Mouse (Mus musculus) neural tube, embryonic 14.5 days (tissue): ENCODE data around the gene Abcd4. TPM values are rescaled to one million over a fixed set of nuclear protein-coding genes. Genes with fewer than 3 reads are reported as not detected.
A peak's percentile ranks its signal among the peaks of the same experiment; 100 is the strongest.

Experiments
- ATAC-seq: fragments of 200-750 bp; cut with Nextera tagmentation; 2 replicates; pipeline ENCODE4 v1.8.0; 2017; ENCODE audit warnings: low read depth, mild to moderate bottlenecking, moderate TSS enrichment, moderate library complexity
- H3K27ac ChIP-seq: fragments of 300-500 bp; sonication (generic); 2 replicates; pipeline ENCODE4 v1.5.1; 2014; ENCODE audit warnings: low read depth, mild to moderate bottlenecking, control low read depth, low read length, moderate library complexity, mixed read lengths
- H3K27me3 ChIP-seq: fragments of 300-500 bp; sonication (generic); 2 replicates; pipeline ENCODE4 v1.6.1; 2014; ENCODE audit warnings: low read length; ENCODE audit not compliant: control insufficient read depth, insufficient read depth
- H3K36me3 ChIP-seq: fragments of 300-500 bp; sonication (generic); 2 replicates; pipeline ENCODE4 v1.6.1; 2014; ENCODE audit warnings: low read length, mixed read lengths; ENCODE audit not compliant: control insufficient read depth, insufficient read depth
- H3K4me1 ChIP-seq: fragments of 300-500 bp; sonication (generic); 2 replicates; pipeline ENCODE4 v1.6.1; 2014; ENCODE audit warnings: low read length; ENCODE audit not compliant: control insufficient read depth, insufficient read depth
- H3K4me2 ChIP-seq: fragments of 300-500 bp; sonication (generic); 2 replicates; pipeline ENCODE4 v1.6.1; 2014; ENCODE audit warnings: mild to moderate bottlenecking, low read depth, low read length, control low read depth
- H3K4me3 ChIP-seq: fragments of 300-500 bp; sonication (generic); 2 replicates; pipeline ENCODE4 v1.5.1; 2014; ENCODE audit warnings: low read depth, low read length, control low read depth, mixed read lengths
- H3K9ac ChIP-seq: fragments of 300-500 bp; sonication (generic); replicated peaks from 2 replicates; pipeline ENCODE4 v1.6.1; 2014; ENCODE audit warnings: low read depth, mild to moderate bottlenecking, control low read depth, low read length, mixed read lengths
- H3K9me3 ChIP-seq: fragments of 300-500 bp; sonication (generic); 2 replicates; pipeline ENCODE4 v1.6.1; 2016; ENCODE audit warnings: low read length; ENCODE audit not compliant: control insufficient read depth
- WGBS: fragments of 180-500 bp; shearing (Covaris S2); extraction: QIAGEN DNeasy Blood & Tissue Kit; methylation state at CpG from one replicate; pipeline ENCODE4 v1.1.7; 2014; 5-methylcytosine and 5-hydroxymethylcytosine counted together
- polyA plus RNA-seq: library from polyadenylated mRNA; unstranded; fragments of >200 nt; fragmentation: Nextera tagmentation; extraction: Ambion mirVana; gene quantifications from 2 replicates; pipeline ENCODE4 v1.2.1, GENCODE M21; 2014

Abcd4 gene
- 11.2 and 13.1 TPM in 2 replicates for polyA plus RNA-seq

DNA sequence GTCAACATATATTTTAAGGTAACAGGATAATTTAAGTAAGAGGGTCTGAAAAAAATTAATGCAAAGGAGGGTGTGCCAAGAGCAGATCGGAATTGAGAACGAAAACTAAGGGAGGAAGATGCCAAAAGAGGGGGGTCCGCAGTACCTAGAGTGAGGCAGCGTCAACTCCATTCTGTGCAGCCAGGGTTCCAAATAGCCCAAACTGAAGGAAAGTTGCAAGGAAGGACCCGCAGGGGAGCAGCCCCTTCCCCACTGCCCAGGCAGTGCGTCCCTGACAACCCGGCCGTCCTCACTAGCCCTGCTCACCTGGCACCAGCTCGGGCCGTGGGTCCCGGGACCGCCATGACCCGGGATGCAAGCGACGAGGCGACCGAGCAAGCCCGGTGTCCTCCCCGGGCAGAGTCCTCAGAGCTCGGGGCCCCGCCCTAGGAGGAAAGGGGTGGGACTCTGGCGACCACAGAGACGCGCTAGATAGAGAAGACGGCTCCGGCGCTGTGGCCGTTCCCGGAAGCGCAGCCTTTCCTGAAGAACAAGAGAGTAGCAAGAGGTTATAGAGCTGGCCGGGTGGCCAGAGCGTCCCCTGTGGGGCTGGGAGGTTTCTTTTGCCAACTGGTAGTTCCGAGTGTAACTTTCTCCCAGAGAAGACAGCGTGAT, at the start of gene Abcd4:
TSS of gene Abcd4 (minus strand) at position 437 of the 654 bp plus-strand sequence.
- Histone ChIP-seq H3K4me3 (peak within 1 kb of the TSS; percentile 76), H3K36me3 (no peaks in the 10 kb centered on the region), H3K27me3 (no peaks in the 10 kb centered on the region), H3K9ac (peak within 1 kb of the TSS; percentile 74), H3K4me2 (peak within 1 kb of the TSS; percentile 63), H3K9me3 (no peaks in the 10 kb centered on the region), H3K4me1 (no peaks in the 10 kb centered on the region), H3K27ac (no peak within 1 kb of the TSS)
- ATAC-seq = peak; percentile 97
- WGBS = under 1% methylated on average over 34 of the region's 34 CpGs

DNA sequence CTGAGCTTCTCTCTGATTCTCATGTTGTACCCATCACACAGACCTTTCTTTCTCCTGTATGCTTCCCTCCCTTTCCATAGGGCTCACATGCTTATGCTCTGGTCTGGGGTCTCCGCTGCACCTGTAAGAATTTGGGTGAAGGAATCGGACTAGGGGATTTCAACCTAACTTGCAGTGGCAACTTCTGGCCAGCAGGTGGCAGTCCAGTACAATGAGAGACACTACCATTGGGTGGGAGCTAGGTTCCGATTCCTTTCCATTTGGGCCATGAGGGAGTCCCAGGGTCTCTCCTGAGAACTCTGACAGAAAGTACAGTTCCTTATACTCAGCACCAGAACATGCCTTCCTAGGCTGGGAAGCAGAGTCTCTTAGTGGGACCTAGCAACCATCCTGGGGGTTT, 36.7 kb upstream of the Abcd4 start:
- H3K27ac ChIP-seq = no peak overlapping the region
- no peaks in the 10 kb centered on the region for H3K4me1 ChIP-seq
- 20% methylated on average over 3 of the region's 3 CpGs for WGBS
- no peaks in the 10 kb centered on the region for H3K36me3 ChIP-seq
- no peak overlapping the region for H3K4me2 ChIP-seq
- ATAC-seq = no peak
- no peak overlapping the region for H3K4me3 ChIP-seq
- H3K27me3 ChIP-seq = no peaks in the 10 kb centered on the region
- no peak overlapping the region for H3K9ac ChIP-seq
- H3K9me3 ChIP-seq = no peaks in the 10 kb centered on the region

DNA sequence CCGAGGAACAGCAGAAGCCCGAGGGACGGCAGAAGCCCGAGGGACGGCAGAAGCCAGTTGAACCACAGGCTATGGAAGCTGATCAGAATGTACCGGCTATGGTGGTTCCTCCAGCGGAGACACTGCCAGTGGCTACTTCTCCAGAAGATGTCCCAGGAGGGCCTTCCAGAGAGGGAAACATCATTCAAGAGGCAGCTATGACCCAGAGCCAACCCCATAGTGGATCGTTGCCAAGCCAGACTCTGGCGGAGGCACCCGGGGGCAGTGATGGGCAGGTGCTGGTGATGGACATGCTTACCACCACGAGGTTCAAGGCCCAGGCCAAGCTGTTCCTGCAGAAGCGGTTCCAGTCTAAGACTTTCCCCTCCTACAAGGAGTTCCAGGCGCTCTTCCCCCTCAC, 33.0 kb upstream of the Abcd4 start:
- WGBS = 78% methylated on average over 13 of the region's 13 CpGs
- no peaks in the 10 kb centered on the region for H3K9me3 ChIP-seq
- no peak overlapping the region for H3K4me2 ChIP-seq
- no peak overlapping the region for H3K27ac ChIP-seq
- no peak overlapping the region for H3K9ac ChIP-seq
- no peaks in the 10 kb centered on the region for H3K36me3 ChIP-seq
- ATAC-seq = no peak
- no peak overlapping the region for H3K4me3 ChIP-seq
- no peaks in the 10 kb centered on the region for H3K4me1 ChIP-seq
- no peaks in the 10 kb centered on the region for H3K27me3 ChIP-seq

DNA sequence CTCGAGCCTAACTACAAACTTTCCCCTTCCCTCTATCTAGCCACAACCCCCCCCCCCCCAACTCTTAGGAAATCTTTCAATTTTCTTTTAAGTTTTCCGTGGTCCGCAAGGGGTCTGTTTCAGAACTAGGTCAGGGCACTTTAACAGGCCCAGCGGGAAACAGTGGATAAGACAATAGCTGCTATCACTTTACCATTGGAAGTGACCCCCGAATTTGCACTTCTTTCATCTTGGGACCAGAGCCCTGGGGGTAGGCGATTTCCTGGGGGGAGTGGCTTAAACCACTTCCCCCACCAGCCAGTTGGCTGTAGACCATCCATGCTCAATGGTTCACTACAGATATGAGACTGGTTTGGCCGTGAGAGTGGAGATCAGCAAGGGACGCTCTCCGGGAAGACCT, 23.4 kb upstream of the Abcd4 start, which contains the start of gene Vrtn:
TSS of gene Vrtn (plus strand) at position 366 of the 400 bp plus-strand sequence.
- Histone ChIP-seq H3K27me3 (peaks cover 27% of the 10 kb centered on the region), H3K4me2 (no peak within 1 kb of the TSS), H3K9ac (no peak within 1 kb of the TSS)

DNA sequence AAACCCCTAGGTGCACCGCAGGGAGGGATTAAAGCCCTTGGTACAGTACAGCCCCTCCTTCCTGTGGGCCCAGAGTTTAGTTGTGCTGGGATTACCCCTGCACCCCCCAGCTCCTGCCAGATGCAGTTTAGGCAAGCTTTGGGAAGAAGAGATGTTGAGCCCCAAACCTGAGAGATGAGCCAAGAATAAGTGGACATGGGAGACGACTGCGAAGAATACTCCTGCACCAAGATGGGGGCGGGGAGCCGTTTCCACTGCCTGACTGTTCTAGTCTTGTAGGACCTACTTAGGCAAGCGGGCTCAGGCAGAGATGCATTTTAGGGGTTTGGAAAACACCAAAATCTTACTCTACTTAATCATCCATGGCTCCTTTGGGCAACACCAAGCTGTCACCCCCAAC, 23.0 kb upstream of the Abcd4 start:
- Histone ChIP-seq H3K9me3 (no peaks in the 10 kb centered on the region), H3K27ac (no peak overlapping the region), H3K4me3 (no peak overlapping the region), H3K4me2 (no peak overlapping the region), H3K27me3 (peaks cover 27% of the 10 kb centered on the region), H3K36me3 (no peaks in the 10 kb centered on the region), H3K9ac (no peak overlapping the region), H3K4me1 (no peaks in the 10 kb centered on the region)
- ATAC-seq = no peak
- WGBS = 8% methylated on average over 6 of the region's 6 CpGs

More for the DNA sequence above, 23.4 kb upstream of the Abcd4 start, which contains the start of gene Vrtn:
- H3K4me3 ChIP-seq = no peak within 1 kb of the TSS
- 6% methylated on average over 9 of the region's 9 CpGs for WGBS
- H3K4me1 ChIP-seq = no peaks in the 10 kb centered on the region
- H3K36me3 ChIP-seq = no peaks in the 10 kb centered on the region
- H3K27ac ChIP-seq = no peak within 1 kb of the TSS
- H3K9me3 ChIP-seq = no peaks in the 10 kb centered on the region
- ATAC-seq = no peak

DNA sequence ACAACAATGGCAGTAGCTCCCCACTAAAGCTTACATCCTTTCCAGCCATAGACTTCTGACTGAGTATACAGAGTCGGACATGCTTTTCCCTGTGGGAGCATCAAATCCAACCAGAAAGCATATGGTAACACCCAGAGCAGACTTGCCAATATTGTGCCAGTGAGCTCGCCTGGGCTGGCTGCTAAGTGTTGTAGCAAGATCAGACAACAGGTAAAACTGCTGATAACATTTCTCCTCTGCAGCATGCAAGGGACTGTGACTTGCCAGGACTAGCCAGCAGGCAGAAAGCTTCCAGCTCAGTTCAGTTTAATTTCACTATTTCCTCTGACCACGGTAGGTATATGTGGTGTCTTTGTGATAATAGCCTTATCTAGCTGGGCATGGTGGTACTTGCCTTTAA, 14.7 kb upstream of the Abcd4 start:
- WGBS = 62% methylated on average over 3 of the region's 3 CpGs
- Histone ChIP-seq H3K9me3 (no peaks in the 10 kb centered on the region), H3K4me1 (no peaks in the 10 kb centered on the region), H3K36me3 (no peaks in the 10 kb centered on the region), H3K4me3 (no peak overlapping the region), H3K27me3 (no peaks in the 10 kb centered on the region), H3K9ac (no peak overlapping the region), H3K27ac (no peak overlapping the region), H3K4me2 (no peak overlapping the region)
- no peak for ATAC-seq

DNA sequence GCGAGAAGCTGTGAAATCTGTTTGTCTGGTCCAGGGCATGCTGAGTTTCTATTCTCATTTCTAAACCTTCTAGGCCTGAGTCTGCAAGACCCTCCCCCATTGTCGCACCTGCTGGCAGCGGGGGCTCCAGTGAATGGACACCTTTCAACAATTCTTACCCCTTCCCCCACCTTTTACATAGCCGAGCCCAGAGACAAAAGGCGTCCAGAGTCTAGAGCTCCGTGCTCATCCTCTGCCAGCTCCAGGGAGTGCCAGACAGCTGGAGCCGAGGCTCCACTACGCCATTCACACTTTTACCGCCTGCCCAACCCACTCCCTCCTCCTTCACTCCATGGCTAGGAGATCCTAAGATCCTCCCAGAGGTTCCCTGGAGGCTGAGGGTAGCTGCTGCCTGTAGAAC, 7.9 kb upstream of the Abcd4 start:
- no peak overlapping the region for H3K9ac ChIP-seq
- H3K36me3 ChIP-seq = no peaks in the 10 kb centered on the region
- no peak overlapping the region for H3K27ac ChIP-seq
- 5% methylated on average over 9 of the region's 9 CpGs for WGBS
- H3K9me3 ChIP-seq = no peaks in the 10 kb centered on the region
- peak overlapping the region; percentile 30 for H3K4me2 ChIP-seq
- H3K27me3 ChIP-seq = no peaks in the 10 kb centered on the region
- H3K4me1 ChIP-seq = peaks cover 9% of the 10 kb centered on the region; the same call in 1 of the 2 replicates
- peak; percentile 38; the same call in 1 of the 2 replicates for ATAC-seq
- no peak overlapping the region; the same call in 1 of the 2 replicates for H3K4me3 ChIP-seq

DNA sequence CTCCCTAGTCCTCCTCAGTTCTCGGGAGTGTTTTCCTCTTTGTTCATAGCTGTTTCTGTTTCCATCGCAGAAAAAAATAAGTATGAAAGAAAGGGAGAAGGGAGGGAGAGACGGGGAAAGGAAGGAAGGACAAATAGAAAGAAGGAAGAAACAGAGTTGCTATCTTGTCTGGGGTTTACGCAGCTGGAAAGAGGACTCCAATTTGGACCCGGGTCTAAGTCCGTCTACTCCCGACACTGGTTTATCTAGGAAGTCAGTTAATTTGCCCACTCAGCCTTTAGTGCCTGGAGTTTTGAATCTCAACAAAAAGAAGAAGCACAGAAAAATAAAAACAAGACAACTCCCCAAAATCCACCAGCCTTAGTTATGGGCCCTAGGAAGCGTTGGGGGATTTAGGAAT, 7.4 kb upstream of the Abcd4 start:
- Histone ChIP-seq H3K36me3 (no peaks in the 10 kb centered on the region), H3K27ac (no peak overlapping the region), H3K27me3 (no peaks in the 10 kb centered on the region), H3K9me3 (no peaks in the 10 kb centered on the region), H3K4me3 (no peak overlapping the region), H3K4me2 (peak overlapping the region; percentile 30; the same call in 1 of the 2 replicates), H3K9ac (no peak overlapping the region), H3K4me1 (peaks cover 9% of the 10 kb centered on the region; the same call in 1 of the 2 replicates)
- ATAC-seq = no peak
- 37% methylated on average over 8 of the region's 8 CpGs for WGBS

DNA sequence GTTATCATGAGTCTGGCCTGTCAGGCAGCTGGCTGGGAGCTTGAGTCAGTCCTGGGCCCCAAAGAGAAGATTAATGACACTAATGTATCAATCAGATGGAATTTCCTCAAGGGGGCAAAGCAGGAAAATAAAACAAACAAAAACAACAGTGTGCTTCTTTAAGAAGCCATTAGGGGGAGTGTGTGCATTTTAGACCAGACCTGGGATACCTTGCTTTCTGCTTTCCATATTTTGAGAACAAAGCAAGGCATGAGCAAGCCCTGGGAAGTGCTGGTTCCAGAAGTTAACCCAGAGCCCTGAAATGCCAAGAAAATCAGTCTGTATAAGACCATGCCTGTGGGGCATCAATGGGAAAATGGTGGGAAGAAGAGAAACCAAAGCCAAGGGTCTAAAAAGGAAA, 3.8 kb upstream of the Abcd4 start:
- Histone ChIP-seq H3K27me3 (no peaks in the 10 kb centered on the region), H3K36me3 (no peaks in the 10 kb centered on the region), H3K4me2 (no peak overlapping the region), H3K9me3 (no peaks in the 10 kb centered on the region), H3K9ac (no peak overlapping the region), H3K4me1 (peaks cover 9% of the 10 kb centered on the region; the same call in 1 of the 2 replicates), H3K4me3 (no peak overlapping the region), H3K27ac (no peak overlapping the region; the same call in 1 of the 2 replicates)
- ATAC-seq = no peak
